Mouse (Mus musculus): ENCODE data around the gene Rgr. TPM values are rescaled to one million over a fixed set of nuclear protein-coding genes. Genes with fewer than 3 reads are reported as not detected.

Rgr gene
- 0.13 TPM in 1 of 2 replicates, not detected in the other for polyA plus RNA-seq (2012; rRNA removed)

DNA sequence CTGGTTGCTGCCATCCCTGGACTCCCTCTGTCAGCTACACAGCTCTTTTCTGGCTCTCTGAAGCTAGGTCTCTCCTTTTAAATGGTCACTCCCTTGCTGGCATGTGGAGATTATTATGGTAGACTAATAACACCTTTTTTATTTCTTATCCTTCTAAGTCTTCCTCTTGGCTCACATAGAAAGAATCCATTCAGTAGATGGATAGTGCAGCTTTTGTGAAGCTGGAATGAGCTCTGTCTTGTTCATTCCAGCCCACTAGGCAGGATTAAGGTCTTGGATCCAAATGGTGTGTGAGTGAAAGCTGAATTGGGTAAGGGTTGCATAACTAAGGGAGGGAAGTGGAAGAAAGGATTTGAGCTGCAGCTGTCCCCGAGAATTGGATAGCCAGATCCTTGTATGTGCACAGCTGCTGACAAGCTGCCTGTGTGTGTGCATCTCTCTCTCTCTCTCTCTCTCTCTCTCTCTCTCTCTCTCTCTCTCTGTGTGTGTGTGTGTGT is at the start of gene Rgr:
Gene Rgr (minus strand): TSS at position 51 of the 497 bp plus-strand sequence.
- DNase-seq (ENCODE audit: low read depth), result peak; percentile 70
- TF ChIP-seq CTCF (IDR thresholded peaks at IDR 0.05; ENCODE audit: borderline replicate concordance, extremely low read depth, insufficient read depth, insufficient read length) (no peak), POLR2A (IDR thresholded peaks at IDR 0.05; ENCODE audit: borderline replicate concordance, extremely low read depth, insufficient read depth, insufficient read length, poor library complexity, severe bottlenecking) (no peak)

DNA sequence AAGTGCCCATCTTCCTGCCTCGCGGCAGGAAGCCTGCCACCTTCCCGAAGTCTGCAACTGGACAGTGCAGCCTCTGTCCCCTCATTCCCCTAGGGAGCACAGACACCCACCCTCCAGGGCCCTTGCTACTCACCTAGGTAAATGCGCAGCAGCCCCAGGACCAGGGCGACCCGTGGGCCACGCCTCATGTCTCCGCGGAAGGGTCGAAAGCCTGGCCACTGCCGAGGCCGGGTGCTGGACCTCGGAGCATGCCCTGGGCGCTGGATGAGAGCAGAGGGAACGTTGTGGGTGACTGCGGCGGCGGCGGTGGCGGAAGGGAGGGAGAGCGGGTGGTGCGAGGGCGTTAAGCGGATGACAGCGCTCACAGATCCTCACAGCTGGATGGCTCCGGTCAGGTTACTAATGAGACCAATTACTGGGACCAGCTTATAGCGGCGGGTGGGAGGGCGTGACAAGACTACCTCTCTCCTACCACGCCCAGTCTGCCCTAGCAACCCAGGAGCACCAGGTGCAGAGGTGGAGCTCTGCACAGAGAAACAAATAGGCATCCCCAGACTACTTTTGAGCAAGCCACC is 49.3 kb upstream of the Rgr start, which contains the start of gene Cdhr1:
Gene Cdhr1 (minus strand): TSS at position 392 of the 575 bp plus-strand sequence.
- TF ChIP-seq CTCF (IDR thresholded peaks at IDR 0.05; ENCODE audit: borderline replicate concordance, extremely low read depth, insufficient read depth, insufficient read length), result no peak
- no peak for TF ChIP-seq POLR2A (IDR thresholded peaks at IDR 0.05; ENCODE audit: borderline replicate concordance, extremely low read depth, insufficient read depth, insufficient read length, poor library complexity, severe bottlenecking)
- DNase-seq (ENCODE audit: low read depth), result peak; percentile 69

DNA sequence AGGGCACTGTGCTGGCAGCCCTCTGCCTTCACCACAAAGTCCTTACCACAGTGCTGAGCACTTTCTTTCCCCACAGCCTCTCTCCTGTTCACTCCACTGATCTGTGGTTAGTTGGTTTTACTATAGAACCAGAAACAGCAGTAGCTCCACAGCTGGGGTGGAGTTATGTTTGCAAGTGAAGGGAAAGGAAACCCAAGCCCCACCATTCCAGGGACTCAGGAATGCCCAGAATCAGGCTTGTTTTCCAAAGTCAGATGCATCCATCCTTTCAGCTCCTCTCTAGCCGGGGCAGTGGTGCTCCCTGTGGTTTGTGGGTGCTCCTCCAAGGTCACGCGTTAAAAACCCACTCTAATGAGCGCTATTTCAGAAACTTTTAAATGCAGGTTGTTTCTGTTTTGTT is 46.8 kb upstream of the Rgr start:
- TF ChIP-seq POLR2A (IDR thresholded peaks at IDR 0.05; ENCODE audit: borderline replicate concordance, extremely low read depth, insufficient read depth, insufficient read length, poor library complexity, severe bottlenecking), result no peak
- TF ChIP-seq CTCF (IDR thresholded peaks at IDR 0.05; ENCODE audit: borderline replicate concordance, extremely low read depth, insufficient read depth, insufficient read length), result no peak
- no peak for DNase-seq (ENCODE audit: low read depth)

DNA sequence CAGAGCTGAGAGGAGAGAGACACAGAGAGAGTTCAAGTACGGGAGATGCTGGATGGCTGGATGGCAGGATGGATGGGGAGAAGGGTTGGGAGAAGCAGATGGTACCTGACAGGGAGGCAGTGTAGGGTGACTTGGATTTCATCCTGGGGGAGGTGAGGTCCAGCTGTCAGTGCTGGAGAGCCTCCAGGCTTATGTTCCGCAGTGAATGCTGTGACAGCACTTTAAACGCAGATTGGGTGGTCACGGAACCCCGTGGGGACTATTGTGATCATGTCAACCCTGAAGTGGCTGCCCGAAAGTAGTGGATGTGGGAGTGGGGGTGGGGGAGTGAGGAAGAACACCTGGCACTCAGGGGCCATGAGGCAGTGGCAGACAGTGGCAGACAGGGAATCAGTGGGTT is 45.7 kb upstream of the Rgr start:
- TF ChIP-seq CTCF (IDR thresholded peaks at IDR 0.05; ENCODE audit: borderline replicate concordance, extremely low read depth, insufficient read depth, insufficient read length) (no peak), POLR2A (IDR thresholded peaks at IDR 0.05; ENCODE audit: borderline replicate concordance, extremely low read depth, insufficient read depth, insufficient read length, poor library complexity, severe bottlenecking) (no peak)
- peak; percentile 24 for DNase-seq (ENCODE audit: low read depth)

DNA sequence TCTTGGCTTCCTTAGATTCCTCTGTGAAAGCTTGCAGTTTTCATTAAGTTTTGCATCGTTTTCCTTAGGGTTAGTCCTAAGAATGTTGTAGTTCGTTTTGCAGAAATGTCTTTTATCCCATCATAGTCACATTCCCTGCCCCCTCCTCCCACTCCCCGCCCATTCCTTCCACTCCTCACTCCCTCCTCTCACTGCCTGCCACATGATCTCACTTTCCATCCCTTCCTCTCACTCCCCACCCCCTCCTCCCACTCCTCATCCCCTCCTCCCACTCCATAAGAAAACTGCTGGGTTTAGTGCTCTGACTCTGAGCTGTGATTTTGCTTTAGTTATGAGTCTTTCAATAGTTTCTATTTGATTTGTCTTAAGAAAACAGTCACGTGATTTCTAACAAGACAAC is 35.0 kb upstream of the Rgr start:
- no peak for TF ChIP-seq CTCF (IDR thresholded peaks at IDR 0.05; ENCODE audit: borderline replicate concordance, extremely low read depth, insufficient read depth, insufficient read length)
- no peak for TF ChIP-seq POLR2A (IDR thresholded peaks at IDR 0.05; ENCODE audit: borderline replicate concordance, extremely low read depth, insufficient read depth, insufficient read length, poor library complexity, severe bottlenecking)
- peak; percentile 9 for DNase-seq (ENCODE audit: low read depth)

DNA sequence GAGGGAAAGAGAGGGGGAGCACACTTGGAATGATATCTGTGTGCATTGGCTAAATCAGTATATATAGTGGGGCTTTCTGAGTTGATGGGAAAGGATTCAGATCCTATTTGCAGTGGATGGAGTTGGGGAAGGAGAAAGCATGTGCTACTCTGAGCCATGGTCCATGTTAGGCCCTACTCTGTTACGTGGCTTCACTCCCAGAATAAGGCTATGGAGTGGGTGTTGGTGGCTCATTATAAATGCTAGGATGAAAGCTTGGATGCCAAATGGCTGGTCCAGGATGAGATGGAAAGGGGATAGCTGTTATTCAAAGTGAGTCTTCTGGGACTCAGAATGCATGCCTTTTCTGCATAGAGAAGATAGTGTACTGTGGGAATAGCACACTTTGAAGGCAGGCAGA is 32.0 kb upstream of the Rgr start:
- DNase-seq (ENCODE audit: low read depth), result no peak

DNA sequence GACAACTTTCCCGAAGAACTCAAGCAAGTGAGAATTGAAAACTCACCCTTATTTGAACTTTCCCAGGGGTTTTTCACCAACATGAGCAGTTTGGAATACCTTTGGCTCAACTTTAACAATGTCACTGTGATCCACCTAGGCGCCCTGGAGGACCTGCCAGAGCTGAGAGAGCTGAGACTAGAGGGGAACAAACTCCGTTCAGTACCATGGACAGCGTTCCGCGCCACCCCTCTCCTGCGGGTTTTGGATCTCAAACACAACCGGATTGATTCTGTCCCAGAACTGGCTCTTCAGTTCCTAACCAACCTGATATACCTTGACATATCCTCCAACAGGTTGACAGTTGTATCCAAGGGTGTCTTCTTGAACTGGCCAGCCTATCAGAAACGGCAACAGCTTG is 19.8 kb upstream of the Rgr start:
- DNase-seq (ENCODE audit: low read depth), result peak; percentile 38
- TF ChIP-seq POLR2A (IDR thresholded peaks at IDR 0.05; ENCODE audit: borderline replicate concordance, extremely low read depth, insufficient read depth, insufficient read length, poor library complexity, severe bottlenecking), result no peak
- no peak for TF ChIP-seq CTCF (IDR thresholded peaks at IDR 0.05; ENCODE audit: borderline replicate concordance, extremely low read depth, insufficient read depth, insufficient read length)

More for the DNA sequence above, 32.0 kb upstream of the Rgr start:
- TF ChIP-seq POLR2A (IDR thresholded peaks at IDR 0.05; ENCODE audit: borderline replicate concordance, extremely low read depth, insufficient read depth, insufficient read length, poor library complexity, severe bottlenecking), result no peak
- no peak for TF ChIP-seq CTCF (IDR thresholded peaks at IDR 0.05; ENCODE audit: borderline replicate concordance, extremely low read depth, insufficient read depth, insufficient read length)

DNA sequence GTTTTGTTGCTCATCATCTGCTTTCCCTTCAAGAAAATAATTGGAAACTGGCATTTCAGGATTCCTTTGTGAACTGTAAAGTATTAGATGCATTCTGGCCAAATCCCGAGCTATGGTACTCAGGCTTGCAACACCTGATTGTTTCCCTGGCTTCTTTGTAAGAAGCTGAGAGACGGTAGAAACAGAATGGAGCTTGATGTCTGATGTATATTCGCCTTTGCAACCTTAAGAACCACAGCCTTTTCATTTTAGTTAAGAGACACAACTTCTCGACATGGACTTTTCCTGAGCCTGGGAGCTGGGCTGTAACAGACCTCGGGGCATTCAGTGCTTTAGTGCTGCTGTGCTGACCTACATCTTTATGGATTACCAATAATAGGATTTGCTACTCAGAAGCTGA is 18.9 kb upstream of the Rgr start, which contains the start of gene Lrit2:
Gene Lrit2 (plus strand): TSS at position 301 of the 400 bp plus-strand sequence.
- no peak for DNase-seq (ENCODE audit: low read depth)
- TF ChIP-seq CTCF (IDR thresholded peaks at IDR 0.05; ENCODE audit: borderline replicate concordance, extremely low read depth, insufficient read depth, insufficient read length), result no peak
- no peak for TF ChIP-seq POLR2A (IDR thresholded peaks at IDR 0.05; ENCODE audit: borderline replicate concordance, extremely low read depth, insufficient read depth, insufficient read length, poor library complexity, severe bottlenecking)

DNA sequence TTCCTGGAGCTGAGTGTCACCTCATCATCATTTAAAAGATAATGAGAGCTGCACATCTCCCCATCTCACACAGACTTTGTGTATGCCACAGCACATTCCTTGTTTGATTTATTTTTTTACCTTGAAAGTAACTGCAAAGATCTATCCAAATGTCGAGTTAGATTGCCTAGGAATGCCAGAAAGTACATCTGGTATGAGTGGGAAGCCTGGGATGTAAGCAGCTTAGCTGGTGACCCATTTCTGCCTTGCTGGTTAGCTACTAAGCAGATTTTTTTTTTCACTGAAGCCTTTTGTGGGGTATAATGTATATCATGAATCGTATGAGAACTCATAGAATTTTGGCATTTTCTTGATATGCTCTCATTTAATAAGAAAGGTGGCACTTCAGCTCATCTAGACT is 17.9 kb upstream of the Rgr start:
- DNase-seq (ENCODE audit: low read depth), result no peak
- TF ChIP-seq CTCF (IDR thresholded peaks at IDR 0.05; ENCODE audit: borderline replicate concordance, extremely low read depth, insufficient read depth, insufficient read length) (no peak), POLR2A (IDR thresholded peaks at IDR 0.05; ENCODE audit: borderline replicate concordance, extremely low read depth, insufficient read depth, insufficient read length, poor library complexity, severe bottlenecking) (no peak)

DNA sequence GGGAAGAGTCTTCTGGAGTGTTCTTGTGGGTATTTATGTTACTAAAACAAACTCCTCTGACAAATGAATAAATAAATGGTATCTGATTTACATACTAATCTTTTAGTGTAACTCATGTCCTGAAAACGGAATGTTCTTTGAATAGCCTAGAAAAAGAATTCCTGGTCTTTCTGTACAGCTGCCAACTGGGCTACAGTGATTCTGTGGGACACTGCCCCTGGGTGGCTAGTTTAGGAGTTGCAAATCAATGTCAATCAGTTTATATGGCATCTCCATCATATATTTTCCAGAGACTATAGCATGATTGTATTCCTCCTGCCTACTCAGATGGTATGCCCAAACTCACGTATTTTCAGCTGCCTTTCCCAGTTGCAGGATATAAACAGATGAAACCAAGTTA is 16.1 kb upstream of the Rgr start:
- no peak for DNase-seq (ENCODE audit: low read depth)
- no peak for TF ChIP-seq POLR2A (IDR thresholded peaks at IDR 0.05; ENCODE audit: borderline replicate concordance, extremely low read depth, insufficient read depth, insufficient read length, poor library complexity, severe bottlenecking)
- TF ChIP-seq CTCF (IDR thresholded peaks at IDR 0.05; ENCODE audit: borderline replicate concordance, extremely low read depth, insufficient read depth, insufficient read length), result no peak

DNA sequence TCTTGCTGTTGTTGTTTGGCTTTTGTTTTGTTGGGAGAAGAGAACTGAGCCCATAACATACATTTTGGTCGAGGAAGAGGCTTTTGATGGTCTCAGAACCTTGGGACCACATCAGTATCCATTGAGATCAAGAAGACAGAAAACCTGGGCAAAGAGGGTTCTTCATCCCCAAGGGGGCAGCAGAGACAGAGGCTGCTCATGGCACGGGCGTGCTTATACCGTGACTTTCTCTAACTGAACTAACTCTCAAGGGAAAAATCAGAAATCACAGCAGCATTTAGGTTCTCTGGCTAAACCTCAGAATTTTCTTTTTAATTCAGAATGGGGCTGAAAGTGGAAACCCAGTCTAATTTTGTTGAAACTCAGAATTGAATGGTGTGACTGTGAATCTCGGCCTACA is 14.3 kb downstream of the Rgr start:
- DNase-seq (ENCODE audit: low read depth), result peak; percentile 26
- no peak for TF ChIP-seq POLR2A (IDR thresholded peaks at IDR 0.05; ENCODE audit: borderline replicate concordance, extremely low read depth, insufficient read depth, insufficient read length, poor library complexity, severe bottlenecking)
- peak; percentile 37; the same call in 1 of the 2 replicates for TF ChIP-seq CTCF (IDR thresholded peaks at IDR 0.05; ENCODE audit: borderline replicate concordance, extremely low read depth, insufficient read depth, insufficient read length)

DNA sequence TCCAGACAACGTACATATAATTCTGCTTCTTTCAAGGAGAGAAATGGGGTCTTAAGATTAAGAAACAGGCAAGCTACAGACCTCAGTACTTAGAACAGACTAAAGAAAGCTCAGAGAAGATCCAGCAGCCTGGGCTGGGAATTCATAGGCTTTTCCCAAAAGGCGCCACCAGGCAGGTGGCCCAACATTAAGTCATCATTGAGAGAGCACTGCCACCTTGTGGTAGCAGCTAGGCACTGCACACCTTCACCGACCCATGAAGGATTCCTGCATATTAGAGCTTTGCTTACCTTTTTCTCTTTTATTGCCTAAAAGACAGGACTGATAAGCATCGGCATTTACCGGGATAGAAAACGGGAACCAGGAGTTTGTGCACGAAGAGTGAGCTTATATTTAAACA is 15.5 kb downstream of the Rgr start:
- DNase-seq (ENCODE audit: low read depth), result peak; percentile 84
- no peak for TF ChIP-seq POLR2A (IDR thresholded peaks at IDR 0.05; ENCODE audit: borderline replicate concordance, extremely low read depth, insufficient read depth, insufficient read length, poor library complexity, severe bottlenecking)
- peak; percentile 95 for TF ChIP-seq CTCF (IDR thresholded peaks at IDR 0.05; ENCODE audit: borderline replicate concordance, extremely low read depth, insufficient read depth, insufficient read length)

Data from brain, embryonic 14.5 days (tissue).